Mouse (Mus musculus) heart, embryonic 12.5 days (tissue): ENCODE results near the gene Prkab1. TPM values are rescaled to one million over a fixed set of nuclear protein-coding genes. Genes with fewer than 3 reads are reported as not detected.

Experiments used
- ATAC-seq: fragments of 200-750 bp; cut with Nextera tagmentation; 2 replicates; pipeline ENCODE4 v1.8.0; 2017; ENCODE audit warnings: moderate TSS enrichment, moderate library complexity; ENCODE audit not compliant: insufficient number of reproducible peaks, low FRiP score
- H3K27ac ChIP-seq: fragments of 300-500 bp; sonication (generic); 2 replicates; pipeline ENCODE4 v1.5.1; 2016; ENCODE audit warnings: mild to moderate bottlenecking, moderate library complexity; ENCODE audit not compliant: poor library complexity, severe bottlenecking
- H3K27me3 ChIP-seq: fragments of 300-500 bp; sonication (generic); replicated peaks from 2 replicates; pipeline ENCODE4 v1.6.1; 2016; ENCODE audit warnings: mild to moderate bottlenecking, moderate library complexity
- H3K36me3 ChIP-seq: fragments of 300-500 bp; sonication (generic); 2 replicates; pipeline ENCODE4 v1.6.1; 2016; ENCODE audit warnings: mild to moderate bottlenecking, moderate library complexity
- H3K4me1 ChIP-seq: fragments of 300-500 bp; sonication (generic); replicated peaks from 2 replicates; pipeline ENCODE4 v1.6.1; 2016; ENCODE audit warnings: mild to moderate bottlenecking
- H3K4me2 ChIP-seq: fragments of 300-500 bp; sonication (generic); 2 replicates; pipeline ENCODE4 v1.6.1; 2016; ENCODE audit warnings: mild to moderate bottlenecking, moderate library complexity
- H3K4me3 ChIP-seq: fragments of 300-500 bp; sonication (generic); 2 replicates; pipeline ENCODE4 v1.5.1; 2016; ENCODE audit warnings: mild to moderate bottlenecking
- H3K9ac ChIP-seq: fragments of 300-500 bp; sonication (generic); 2 replicates; pipeline ENCODE4 v1.6.1; 2016; ENCODE audit warnings: mild to moderate bottlenecking, moderate library complexity
- H3K9me3 ChIP-seq: fragments of 300-500 bp; sonication (generic); replicated peaks from 2 replicates; pipeline ENCODE4 v1.6.1; 2016; ENCODE audit warnings: mild to moderate bottlenecking, moderate library complexity
- WGBS: fragments of 180-500 bp; shearing (Covaris S2); methylation state at CpG from one replicate; pipeline ENCODE4 v1.1.7; 2016; 5-methylcytosine and 5-hydroxymethylcytosine counted together
- polyA plus RNA-seq: library from polyadenylated mRNA; unstranded; fragments of >200 nt; fragmentation: Nextera tagmentation; extraction: Ambion mirVana; gene quantifications from 2 replicates; pipeline ENCODE4 v1.2.1, GENCODE M21; 2016

Gene Prkab1
- polyA plus RNA-seq, 1 experiment from 2014 or later = 52.2 TPM

GRCm38 (mm10) chr5:116036465-116036864 lies 12.2 kb upstream of the Prkab1 start:
- no peaks in the 10 kb centered on the region for H3K36me3 ChIP-seq
- ATAC-seq = no peak
- H3K27ac ChIP-seq = no peak overlapping the region
- H3K9ac ChIP-seq = no peak overlapping the region
- H3K27me3 ChIP-seq = 0 out of 2 replicates have a peak, but pooled peaks cover 15% of the 10 kb centered on the region
- H3K4me2 ChIP-seq = no peak overlapping the region
- WGBS = 66% methylated on average over 16 of the region's 16 CpGs
- H3K4me3 ChIP-seq = no peak overlapping the region
- 0 out of 2 replicates have a peak, but pooled peaks cover 5% of the 10 kb centered on the region for H3K9me3 ChIP-seq
- no peaks in the 10 kb centered on the region for H3K4me1 ChIP-seq

- H3K36me3 ChIP-seq = no peaks in the 10 kb centered on the region
- no peak for ATAC-seq
- no peaks in the 10 kb centered on the region for H3K27me3 ChIP-seq
- 0 out of 2 replicates have a peak, but pooled peaks cover 5% of the 10 kb centered on the region for H3K9me3 ChIP-seq
- peak overlapping the region; percentile 53 for H3K4me2 ChIP-seq
- no peak overlapping the region for H3K27ac ChIP-seq
- H3K4me3 ChIP-seq = no peak overlapping the region
- WGBS = 3% methylated on average over 14 of the region's 14 CpGs
- H3K9ac ChIP-seq = no peak overlapping the region
- H3K4me1 ChIP-seq = peaks cover 12% of the 10 kb centered on the region
Observed at GRCm38 (mm10) chr5:116031190-116031577, 6.9 kb upstream of the Prkab1 start.

GRCm38 (mm10) chr5:116030566-116031189 lies 6.4 kb upstream of the Prkab1 start:
- Histone ChIP-seq H3K36me3 (no peaks in the 10 kb centered on the region), H3K9me3 (0 out of 2 replicates have a peak, but pooled peaks cover 5% of the 10 kb centered on the region), H3K4me1 (peaks cover 12% of the 10 kb centered on the region), H3K27me3 (no peaks in the 10 kb centered on the region), H3K27ac (no peak overlapping the region), H3K4me2 (peak overlapping the region; percentile 53), H3K4me3 (no peak overlapping the region; the same call in 1 of the 2 replicates), H3K9ac (no peak overlapping the region)
- WGBS = 3% methylated on average over 19 of the region's 19 CpGs
- 0 out of 2 replicates have a peak, but pooled peaks have one; percentile 24 for ATAC-seq

- Histone ChIP-seq H3K36me3 (no peaks in the 10 kb centered on the region), H3K4me2 (peak overlapping the region; percentile 17; the same call in 1 of the 2 replicates), H3K9me3 (no peaks in the 10 kb centered on the region), H3K27ac (peak overlapping the region; percentile 21; the same call in 1 of the 2 replicates), H3K4me3 (no peak overlapping the region), H3K9ac (no peak overlapping the region), H3K4me1 (peaks cover 12% of the 10 kb centered on the region), H3K27me3 (no peaks in the 10 kb centered on the region)
- 40% methylated on average over 7 of the region's 7 CpGs for WGBS
- ATAC-seq = 0 out of 2 replicates have a peak, but pooled peaks have one; percentile 13
Observed at GRCm38 (mm10) chr5:116029071-116029470, 4.8 kb upstream of the Prkab1 start.

DNA sequence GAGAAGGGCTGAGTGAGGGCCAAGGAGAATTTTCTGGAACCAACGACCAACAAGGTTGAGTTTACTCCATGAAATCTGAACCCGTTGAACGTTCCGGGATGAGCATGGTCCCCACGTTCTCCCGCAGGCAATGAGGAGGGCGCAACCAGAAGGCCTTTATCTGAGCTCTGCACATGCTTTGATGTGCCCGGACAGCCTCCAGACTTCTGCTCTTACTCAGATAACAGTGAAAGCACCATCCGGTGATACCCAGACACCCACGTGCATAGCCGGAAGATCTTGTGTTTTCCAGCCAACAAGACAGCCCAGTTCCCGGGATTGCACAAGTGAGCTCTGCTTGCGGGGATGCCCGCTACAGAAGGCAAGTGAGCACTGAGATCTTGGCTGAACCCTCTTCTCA lies 2.3 kb upstream of the Prkab1 start:
- no peaks in the 10 kb centered on the region for H3K9me3 ChIP-seq
- no peak overlapping the region for H3K9ac ChIP-seq
- H3K36me3 ChIP-seq = peaks cover under 1% of the 10 kb centered on the region
- no peaks in the 10 kb centered on the region for H3K27me3 ChIP-seq
- H3K4me2 ChIP-seq = peak overlapping the region; percentile 21; the same call in 1 of the 2 replicates
- peak overlapping the region; percentile 68 for H3K27ac ChIP-seq
- H3K4me3 ChIP-seq = no peak overlapping the region
- peaks cover 31% of the 10 kb centered on the region for H3K4me1 ChIP-seq
- ATAC-seq = peak; percentile 84
- 42% methylated on average over 14 of the region's 14 CpGs for WGBS

DNA sequence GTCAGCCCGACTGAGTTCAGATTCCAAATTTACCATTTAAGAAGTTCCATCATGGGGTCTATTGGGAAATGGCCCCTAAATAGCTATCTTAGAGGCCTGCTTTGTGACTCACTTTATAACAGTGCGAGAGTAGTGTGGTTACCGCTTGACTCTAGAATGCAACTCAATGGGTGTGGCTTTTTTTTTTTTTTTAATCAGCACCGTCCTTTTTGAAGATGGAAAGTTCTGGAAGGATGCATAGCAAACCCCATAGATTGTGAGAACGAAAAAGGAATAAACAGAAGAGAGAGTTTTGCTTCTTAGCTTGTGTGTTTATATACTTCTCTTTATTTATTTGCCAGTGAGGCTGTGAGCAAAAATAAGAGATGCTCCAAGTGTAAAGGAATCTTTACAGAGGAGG lies 1.8 kb upstream of the Prkab1 start:
- Histone ChIP-seq H3K9ac (no peak overlapping the region), H3K36me3 (peaks cover 5% of the 10 kb centered on the region), H3K9me3 (no peaks in the 10 kb centered on the region), H3K4me3 (no peak overlapping the region), H3K27ac (no peak overlapping the region), H3K4me1 (peaks cover 34% of the 10 kb centered on the region), H3K4me2 (no peak overlapping the region), H3K27me3 (no peaks in the 10 kb centered on the region)
- ATAC-seq = no peak
- WGBS = 73% methylated on average over 5 of the region's 5 CpGs

GRCm38 (mm10) chr5:116023821-116024284 lies 455 bp downstream of the Prkab1 start:
- H3K4me2 ChIP-seq = peak overlapping the region; percentile 94
- no peaks in the 10 kb centered on the region for H3K9me3 ChIP-seq
- peaks cover 37% of the 10 kb centered on the region for H3K4me1 ChIP-seq
- peaks cover 27% of the 10 kb centered on the region for H3K36me3 ChIP-seq
- peak overlapping the region; percentile 92 for H3K4me3 ChIP-seq
- WGBS = under 1% methylated on average over 28 of the region's 28 CpGs
- peak overlapping the region; percentile 94 for H3K9ac ChIP-seq
- ATAC-seq = peak; percentile 1
- peak overlapping the region; percentile 76; the same call in 1 of the 2 replicates for H3K27ac ChIP-seq
- no peaks in the 10 kb centered on the region for H3K27me3 ChIP-seq

- Histone ChIP-seq H3K9me3 (no peaks in the 10 kb centered on the region), H3K4me3 (peak overlapping the region; percentile 92), H3K27me3 (no peaks in the 10 kb centered on the region), H3K27ac (peak overlapping the region; percentile 76; the same call in 1 of the 2 replicates), H3K36me3 (peaks cover 32% of the 10 kb centered on the region), H3K9ac (peak overlapping the region; percentile 94), H3K4me2 (peak overlapping the region; percentile 94), H3K4me1 (peaks cover 42% of the 10 kb centered on the region)
- 31% methylated on average over 8 of the region's 8 CpGs for WGBS
- no peak for ATAC-seq
Observed at GRCm38 (mm10) chr5:116023251-116023661, 1.1 kb downstream of the Prkab1 start.

GRCm38 (mm10) chr5:116022658-116023200 lies 1.6 kb downstream of the Prkab1 start:
- Histone ChIP-seq H3K9me3 (no peaks in the 10 kb centered on the region), H3K36me3 (peaks cover 37% of the 10 kb centered on the region), H3K4me2 (peak overlapping the region; percentile 94), H3K27ac (0 out of 2 replicates have a peak overlapping the region, but pooled peaks have one; percentile 3), H3K27me3 (no peaks in the 10 kb centered on the region), H3K9ac (peak overlapping the region; percentile 94; the same call in 1 of the 2 replicates), H3K4me3 (peak overlapping the region; percentile 92), H3K4me1 (peaks cover 47% of the 10 kb centered on the region)
- no peak for ATAC-seq
- 75% methylated on average over 7 of the region's 7 CpGs for WGBS

- Histone ChIP-seq H3K27me3 (no peaks in the 10 kb centered on the region), H3K4me2 (peak overlapping the region; percentile 94), H3K36me3 (peaks cover 43% of the 10 kb centered on the region), H3K4me3 (peak overlapping the region; percentile 92), H3K4me1 (peaks cover 47% of the 10 kb centered on the region), H3K27ac (peak overlapping the region; percentile 49; the same call in 1 of the 2 replicates), H3K9ac (0 out of 2 replicates have a peak overlapping the region, but pooled peaks have one; percentile 94), H3K9me3 (no peaks in the 10 kb centered on the region)
- 83% methylated on average over 12 of the region's 12 CpGs for WGBS
- ATAC-seq = no peak
Observed at GRCm38 (mm10) chr5:116022131-116022530, 2.2 kb downstream of the Prkab1 start.

DNA sequence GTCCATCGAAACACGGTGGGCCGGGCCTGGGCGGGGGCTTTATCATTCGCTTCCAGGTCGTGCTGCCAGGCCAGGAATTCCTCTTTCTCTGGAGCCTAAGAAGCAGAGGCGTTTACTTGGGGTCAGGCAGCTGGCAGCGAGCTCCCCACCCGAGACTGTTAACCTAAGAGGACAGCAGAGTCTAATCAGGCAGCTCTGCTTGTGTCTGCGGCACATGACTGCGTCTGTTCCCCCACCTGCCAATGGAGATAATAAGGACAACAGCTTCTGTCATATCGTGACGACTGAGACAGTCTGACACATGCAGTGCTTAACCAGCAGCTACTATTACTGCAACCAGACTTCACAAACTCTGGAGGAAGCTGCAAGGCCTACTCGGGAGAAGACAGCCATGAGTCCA lies 2.8 kb downstream of the Prkab1 start:
- no peaks in the 10 kb centered on the region for H3K27me3 ChIP-seq
- peak overlapping the region; percentile 49; the same call in 1 of the 2 replicates for H3K27ac ChIP-seq
- 63% methylated on average over 14 of the region's 14 CpGs for WGBS
- no peaks in the 10 kb centered on the region for H3K9me3 ChIP-seq
- peaks cover 47% of the 10 kb centered on the region for H3K4me1 ChIP-seq
- peak overlapping the region; percentile 94 for H3K4me2 ChIP-seq
- peaks cover 49% of the 10 kb centered on the region for H3K36me3 ChIP-seq
- peak; percentile 72 for ATAC-seq
- peak overlapping the region; percentile 92 for H3K4me3 ChIP-seq
- H3K9ac ChIP-seq = no peak overlapping the region
